Mouse (Mus musculus): ENCODE results near the gene Pkmyt1. TPM values are rescaled to one million over a fixed set of nuclear protein-coding genes. Genes with fewer than 3 reads are reported as not detected.

Gene Pkmyt1
- total RNA-seq, 2 experiments from 2014 or later: 3.1 to 3.6 TPM

GRCm38 (mm10) chr17:23717003-23717402, 9.1 kb upstream of the Pkmyt1 start:
- no peak for DNase-seq
- intact Hi-C loops (cut with DNase I): no loop called here

- intact Hi-C loops (cut with DNase I): no loop called here
- no peak for DNase-seq
Observed at GRCm38 (mm10) chr17:23719455-23719854, 6.7 kb upstream of the Pkmyt1 start.

- intact Hi-C loops (cut with DNase I): no loop called here
- no peak for DNase-seq
Observed at GRCm38 (mm10) chr17:23721886-23722285, 4.2 kb upstream of the Pkmyt1 start.

- no peak for DNase-seq
- intact Hi-C loops (cut with DNase I): no loop called here
Observed at GRCm38 (mm10) chr17:23722376-23723125, 3.6 kb upstream of the Pkmyt1 start, which contains the start of gene 1520401A03Rik. 1520401A03Rik (minus strand) TSS chr17:23722783.

- no peak for DNase-seq
- intact Hi-C loops (cut with DNase I): no loop called here
Observed at GRCm38 (mm10) chr17:23725477-23725876, 659 bp upstream of the Pkmyt1 start.

GRCm38 (mm10) chr17:23726758-23727142, 614 bp downstream of the Pkmyt1 start:
- intact Hi-C loops (cut with DNase I): no loop called here
- peak; percentile 85 to 89 for DNase-seq

GRCm38 (mm10) chr17:23730441-23730840, 4.3 kb downstream of the Pkmyt1 start:
- DNase-seq: no peak
- intact Hi-C loops (cut with DNase I): no loop called here

- no peak for DNase-seq
- intact Hi-C loops (cut with DNase I): no loop called here
Observed at GRCm38 (mm10) chr17:23734341-23734740, 8.2 kb downstream of the Pkmyt1 start.

GRCm38 (mm10) chr17:23737493-23738445, 11.6 kb downstream of the Pkmyt1 start:
- no peak for DNase-seq
- intact Hi-C loops (cut with DNase I): no loop called here

GRCm38 (mm10) chr17:23738836-23739201, 12.7 kb downstream of the Pkmyt1 start:
- intact Hi-C loops (cut with DNase I): no loop called here
- no peak for DNase-seq

GRCm38 (mm10) chr17:23739202-23740135, 13.3 kb downstream of the Pkmyt1 start:
- peak; percentile 34 to 51 for DNase-seq
- intact Hi-C loops (cut with DNase I): no loop called here

GRCm38 (mm10) chr17:23740136-23740584, 14.0 kb downstream of the Pkmyt1 start:
- intact Hi-C loops (cut with DNase I): no loop called here
- peak; percentile 89 to 92 for DNase-seq

GRCm38 (mm10) chr17:23740598-23741021, 14.5 kb downstream of the Pkmyt1 start, which contains the start of gene Paqr4:
Paqr4 (minus strand) TSS chr17:23740867.
- intact Hi-C loops (cut with DNase I): no loop called here
- DNase-seq: peak in 1 of 2 experiments; percentile 20

- intact Hi-C loops (cut with DNase I): no loop called here
- DNase-seq: no peak
Observed at GRCm38 (mm10) chr17:23741359-23742209, 15.4 kb downstream of the Pkmyt1 start.

GRCm38 (mm10) chr17:23742210-23742793, 16.2 kb downstream of the Pkmyt1 start:
- peak; percentile 42 to 45 for DNase-seq
- intact Hi-C loops (cut with DNase I): no loop called here

GRCm38 (mm10) chr17:23742941-23743340, 16.8 kb downstream of the Pkmyt1 start:
- intact Hi-C loops (cut with DNase I): no loop called here
- no peak for DNase-seq

GRCm38 (mm10) chr17:23744076-23744475, 17.9 kb downstream of the Pkmyt1 start:
- DNase-seq: no peak
- intact Hi-C loops (cut with DNase I): no loop called here

GRCm38 (mm10) chr17:23744651-23745050, 18.5 kb downstream of the Pkmyt1 start:
- no peak for DNase-seq
- intact Hi-C loops (cut with DNase I): loop anchor here (5.0 kb wide), 2 partner anchors 43 to 108 kb away; partner anchors contain the start of gene Flywch2

Data from heart, postnatal 14 days (tissue).